Mouse (Mus musculus) stomach, adult 2 months (tissue): ENCODE results near the gene Trappc10. TPM values are rescaled to one million over a fixed set of nuclear protein-coding genes. Genes with fewer than 3 reads are reported as not detected.

Source experiments
- polyA plus RNA-seq: library from polyadenylated mRNA; depleted of rRNA; stranded (reverse); fragments of >200 nt; gene quantifications from 2 replicates; pipeline ENCODE4 v1.2.3, GENCODE M21; 2012; rRNA removed

Trappc10 gene
- 24.2 and 27.8 TPM in 2 replicates for polyA plus RNA-seq

GRCm38 (mm10) chr10:78244438-78245224, at the start of gene Trappc10:
Trappc10 (minus strand) TSS chr10:78244641.

GRCm38 (mm10) chr10:78184531-78185380, 59.7 kb downstream of the Trappc10 start, which contains the start of gene Pwp2:
Pwp2 (minus strand) TSS chr10:78185149.

GRCm38 (mm10) chr10:78169281-78170042, 75.0 kb downstream of the Trappc10 start, which contains the start of gene D10Jhu81e:
D10Jhu81e (minus strand) TSS chr10:78169782.

Other genes with a start within 250 kb of the Trappc10 start
- gene Pfkl, start 234.6 kb downstream of the Trappc10 start, polyA plus RNA-seq = 40.4 and 50.6 TPM in 2 replicates
- 0.80 and 1.3 TPM in 2 replicates for gene Dnmt3l, start 202.7 kb downstream of the Trappc10 start, polyA plus RNA-seq
- 0.45 and 0.79 TPM in 2 replicates for gene Aire, start 201.0 kb downstream of the Trappc10 start, polyA plus RNA-seq
- gene Icosl, start 175.3 kb downstream of the Trappc10 start, polyA plus RNA-seq = 6.0 and 9.5 TPM in 2 replicates
- gene D10Jhu81e, start 74.9 kb downstream of the Trappc10 start, polyA plus RNA-seq = 110 and 194 TPM in 2 replicates
- gene Pwp2, start 59.5 kb downstream of the Trappc10 start, polyA plus RNA-seq = 2.9 and 3.7 TPM in 2 replicates
- 85.2 and 109 TPM in 2 replicates for gene Agpat3, start 107.8 kb upstream of the Trappc10 start, polyA plus RNA-seq
- 17.2 and 21.5 TPM in 2 replicates for gene Rrp1, start 168.4 kb upstream of the Trappc10 start, polyA plus RNA-seq
- 18.7 and 31.0 TPM in 2 replicates for gene Cstb, start 181.0 kb upstream of the Trappc10 start, polyA plus RNA-seq
- 7.1 and 8.0 TPM in 2 replicates for gene Pdxk, start 220.3 kb upstream of the Trappc10 start, polyA plus RNA-seq